Mouse (Mus musculus): Measurements from ENCODE around the gene Cdc42ep2.

- TF ChIP-seq CTCF (IDR thresholded peaks at IDR 0.05; ENCODE audit: insufficient read depth, low read length) = peak; percentile 88
- peak; percentile 60; the same call in 1 of the 2 replicates for TF ChIP-seq POLR2A (IDR thresholded peaks at IDR 0.05; ENCODE audit: borderline replicate concordance, extremely low read depth, low read depth, low read length)
Observed at GRCm38 (mm10) chr19:5877618-5878361, 46.8 kb downstream of the Cdc42ep2 start, which contains the start of gene Slc25a45.

Measured in lung, adult 2 months (tissue).